Mouse (Mus musculus) midbrain, embryonic 10.5 days (tissue): ENCODE results near the gene D10Wsu102e. TPM values are rescaled to one million over a fixed set of nuclear protein-coding genes. Genes with fewer than 3 reads are reported as not detected.

Experiments
- DNase-seq: peaks from one replicate; pipeline ENCODE4 v3.0.0-alpha.2; 2017; ENCODE audit warnings: low spot score
- H3K27ac ChIP-seq: fragments of 300-500 bp; sonication (generic); replicated peaks from 2 replicates; pipeline ENCODE4 v1.5.1; 2016; ENCODE audit warnings: mild to moderate bottlenecking
- H3K27me3 ChIP-seq: fragments of 300-500 bp; sonication (generic); 2 replicates; pipeline ENCODE4 v1.6.1; 2016; ENCODE audit warnings: low read depth, mild to moderate bottlenecking; ENCODE audit not compliant: poor library complexity, severe bottlenecking
- H3K36me3 ChIP-seq: fragments of 300-500 bp; sonication (generic); 2 replicates; pipeline ENCODE4 v1.6.1; 2016; ENCODE audit warnings: mild to moderate bottlenecking, moderate library complexity
- H3K4me1 ChIP-seq: fragments of 300-500 bp; sonication (generic); 2 replicates; pipeline ENCODE4 v1.6.1; 2016
- H3K4me3 ChIP-seq: fragments of 300-500 bp; sonication (generic); 2 replicates; pipeline ENCODE4 v1.5.1; 2016; ENCODE audit warnings: mild to moderate bottlenecking, moderate library complexity
- H3K9me3 ChIP-seq: fragments of 300-500 bp; sonication (generic); replicated peaks from 2 replicates; pipeline ENCODE4 v1.6.1; 2016; ENCODE audit warnings: mild to moderate bottlenecking
- WGBS: fragments of 180-500 bp; shearing (Covaris S2); methylation state at CpG from one replicate; pipeline ENCODE4 v1.1.7; 2016; 5-methylcytosine and 5-hydroxymethylcytosine counted together
- polyA plus RNA-seq: library from polyadenylated mRNA; unstranded; fragments of >200 nt; fragmentation: Nextera tagmentation; extraction: Ambion mirVana; gene quantifications from 2 replicates; pipeline ENCODE4 v1.2.1, GENCODE M21; 2016

The D10Wsu102e gene
- 1.1 and 1.2 TPM in 2 replicates for polyA plus RNA-seq

- peak within 1 kb of the TSS; percentile 90 for H3K27ac ChIP-seq
- no peaks in the 10 kb centered on the region for H3K9me3 ChIP-seq
- H3K4me3 ChIP-seq: peak within 1 kb of the TSS; percentile 99
- H3K36me3 ChIP-seq: peaks cover 28% of the 10 kb centered on the region
- H3K4me1 ChIP-seq: peaks cover 22% of the 10 kb centered on the region
- H3K27me3 ChIP-seq: no peaks in the 10 kb centered on the region
- DNase-seq: peak; percentile 97
- WGBS: under 1% methylated on average over 30 of the region's 30 CpGs
Observed at GRCm38 (mm10) chr10:83359956-83360355, at the start of gene D10Wsu102e. D10Wsu102e (plus strand) TSS chr10:83360221.

GRCm38 (mm10) chr10:83310356-83310755, 49.7 kb upstream of the D10Wsu102e start:
- no peak for DNase-seq
- WGBS: 91% methylated on average over 7 of the region's 7 CpGs

GRCm38 (mm10) chr10:83313033-83313432, 47.0 kb upstream of the D10Wsu102e start:
- Histone ChIP-seq H3K9me3 (peaks cover 5% of the 10 kb centered on the region; the same call in 1 of the 2 replicates), H3K27me3 (no peaks in the 10 kb centered on the region), H3K4me1 (no peaks in the 10 kb centered on the region), H3K4me3 (no peak overlapping the region), H3K36me3 (no peaks in the 10 kb centered on the region), H3K27ac (no peak overlapping the region)
- no peak for DNase-seq
- WGBS: 89% methylated on average over 5 of the region's 5 CpGs

More at GRCm38 (mm10) chr10:83310356-83310755, 49.7 kb upstream of the D10Wsu102e start:
- no peaks in the 10 kb centered on the region for H3K36me3 ChIP-seq
- no peak overlapping the region for H3K4me3 ChIP-seq
- no peaks in the 10 kb centered on the region for H3K4me1 ChIP-seq
- no peaks in the 10 kb centered on the region for H3K27me3 ChIP-seq
- no peak overlapping the region for H3K27ac ChIP-seq
- peaks cover 5% of the 10 kb centered on the region; the same call in 1 of the 2 replicates for H3K9me3 ChIP-seq

- DNase-seq: no peak
- Histone ChIP-seq H3K4me1 (peaks cover 9% of the 10 kb centered on the region), H3K27me3 (peaks cover 12% of the 10 kb centered on the region), H3K9me3 (no peaks in the 10 kb centered on the region), H3K27ac (no peak overlapping the region), H3K4me3 (no peak overlapping the region), H3K36me3 (no peaks in the 10 kb centered on the region)
- WGBS: 87% methylated on average over 6 of the region's 6 CpGs
Observed at GRCm38 (mm10) chr10:83320396-83320795, 39.6 kb upstream of the D10Wsu102e start.

GRCm38 (mm10) chr10:83320870-83321269, 39.2 kb upstream of the D10Wsu102e start:
- Histone ChIP-seq H3K27ac (no peak overlapping the region), H3K4me3 (no peak overlapping the region), H3K4me1 (peaks cover 9% of the 10 kb centered on the region), H3K36me3 (no peaks in the 10 kb centered on the region), H3K27me3 (peaks cover 12% of the 10 kb centered on the region), H3K9me3 (no peaks in the 10 kb centered on the region)
- 94% methylated on average over 7 of the region's 7 CpGs for WGBS
- DNase-seq: no peak

GRCm38 (mm10) chr10:83321528-83321927, 38.5 kb upstream of the D10Wsu102e start:
- Histone ChIP-seq H3K27me3 (peaks cover 12% of the 10 kb centered on the region), H3K4me3 (no peak overlapping the region), H3K4me1 (peaks cover 9% of the 10 kb centered on the region), H3K27ac (no peak overlapping the region), H3K9me3 (no peaks in the 10 kb centered on the region), H3K36me3 (no peaks in the 10 kb centered on the region)
- DNase-seq: no peak
- WGBS: 51% methylated on average over 6 of the region's 6 CpGs

- no peaks in the 10 kb centered on the region for H3K36me3 ChIP-seq
- no peaks in the 10 kb centered on the region for H3K9me3 ChIP-seq
- no peak overlapping the region for H3K27ac ChIP-seq
- no peak overlapping the region for H3K4me3 ChIP-seq
- DNase-seq: no peak
- peaks cover 12% of the 10 kb centered on the region for H3K27me3 ChIP-seq
- WGBS: 46% methylated on average over 7 of the region's 7 CpGs
- H3K4me1 ChIP-seq: peaks cover 9% of the 10 kb centered on the region
Observed at GRCm38 (mm10) chr10:83322551-83323100, 37.4 kb upstream of the D10Wsu102e start.

GRCm38 (mm10) chr10:83324871-83325270, 35.1 kb upstream of the D10Wsu102e start:
- DNase-seq: no peak
- Histone ChIP-seq H3K4me3 (no peak overlapping the region), H3K27ac (no peak overlapping the region), H3K27me3 (peaks cover 5% of the 10 kb centered on the region), H3K36me3 (no peaks in the 10 kb centered on the region), H3K9me3 (no peaks in the 10 kb centered on the region), H3K4me1 (peaks cover 9% of the 10 kb centered on the region)
- WGBS: 74% methylated on average over 3 of the region's 3 CpGs

- WGBS: 98% methylated on average over 1 of the region's 1 CpGs
- peaks cover under 1% of the 10 kb centered on the region for H3K27me3 ChIP-seq
- H3K4me1 ChIP-seq: peaks cover 9% of the 10 kb centered on the region
- no peaks in the 10 kb centered on the region for H3K9me3 ChIP-seq
- H3K4me3 ChIP-seq: no peak overlapping the region
- no peak for DNase-seq
- H3K36me3 ChIP-seq: no peaks in the 10 kb centered on the region
- H3K27ac ChIP-seq: no peak overlapping the region
Observed at GRCm38 (mm10) chr10:83325903-83326302, 34.1 kb upstream of the D10Wsu102e start.

GRCm38 (mm10) chr10:83326648-83327285, 33.3 kb upstream of the D10Wsu102e start:
- WGBS: 91% methylated on average over 14 of the region's 14 CpGs

GRCm38 (mm10) chr10:83328791-83329190, 31.2 kb upstream of the D10Wsu102e start:
- Histone ChIP-seq H3K4me3 (no peak overlapping the region), H3K36me3 (no peaks in the 10 kb centered on the region), H3K27me3 (peaks cover 10% of the 10 kb centered on the region), H3K4me1 (no peaks in the 10 kb centered on the region), H3K9me3 (no peaks in the 10 kb centered on the region), H3K27ac (no peak overlapping the region)
- DNase-seq: no peak
- 79% methylated on average over 5 of the region's 5 CpGs for WGBS

More at GRCm38 (mm10) chr10:83326648-83327285, 33.3 kb upstream of the D10Wsu102e start:
- H3K27ac ChIP-seq: no peak overlapping the region
- no peak for DNase-seq
- no peaks in the 10 kb centered on the region for H3K27me3 ChIP-seq
- H3K4me3 ChIP-seq: no peak overlapping the region
- H3K9me3 ChIP-seq: no peaks in the 10 kb centered on the region
- peaks cover 4% of the 10 kb centered on the region; the same call in 1 of the 2 replicates for H3K4me1 ChIP-seq
- H3K36me3 ChIP-seq: no peaks in the 10 kb centered on the region

- WGBS: 82% methylated on average over 6 of the region's 6 CpGs
- Histone ChIP-seq H3K4me1 (no peaks in the 10 kb centered on the region), H3K4me3 (no peak overlapping the region), H3K9me3 (no peaks in the 10 kb centered on the region), H3K27me3 (peaks cover 26% of the 10 kb centered on the region), H3K27ac (no peak overlapping the region), H3K36me3 (no peaks in the 10 kb centered on the region)
- DNase-seq: no peak
Observed at GRCm38 (mm10) chr10:83330336-83330735, 29.7 kb upstream of the D10Wsu102e start.

- peaks cover 39% of the 10 kb centered on the region for H3K27me3 ChIP-seq
- 89% methylated on average over 5 of the region's 5 CpGs for WGBS
- no peak overlapping the region for H3K4me3 ChIP-seq
- no peak overlapping the region for H3K27ac ChIP-seq
- 0 out of 2 replicates have a peak, but pooled peaks cover under 1% of the 10 kb centered on the region for H3K4me1 ChIP-seq
- DNase-seq: no peak
- H3K9me3 ChIP-seq: no peaks in the 10 kb centered on the region
- H3K36me3 ChIP-seq: no peaks in the 10 kb centered on the region
Observed at GRCm38 (mm10) chr10:83331811-83332210, 28.2 kb upstream of the D10Wsu102e start.
